Mouse (Mus musculus): Measurements from ENCODE around the gene Olfr1480.

Gene Olfr1480

GRCm38 (mm10) chr19:13527613-13528012, at the start of gene Olfr1480:
Gene Olfr1480 (plus strand): TSS chr19:13527913.
- DNase-seq (ENCODE audit: extremely low read depth, insufficient read length, low spot score), result no peak

- no peak for DNase-seq (ENCODE audit: extremely low read depth, insufficient read length, low spot score)
These were observed 47.6 kb upstream of the Olfr1480 start, which contains the start of gene Olfr1475 for GRCm38 (mm10) chr19:13480096-13480495. Gene Olfr1475 (minus strand): TSS chr19:13480196.

- no peak for DNase-seq (ENCODE audit: extremely low read depth, insufficient read length, low spot score)
These were observed 27.5 kb upstream of the Olfr1480 start, which contains the start of gene Olfr1477 for GRCm38 (mm10) chr19:13500246-13500645. Gene Olfr1477 (plus strand): TSS chr19:13500546.

All from 3134 (cell line).